Mouse (Mus musculus): ENCODE results near the gene Srek1. TPM values are rescaled to one million over a fixed set of nuclear protein-coding genes. Genes with fewer than 3 reads are reported as not detected.

The Srek1 gene
- polyA plus RNA-seq, 1 experiment from 2014 or later, result 22.3 TPM

DNA sequence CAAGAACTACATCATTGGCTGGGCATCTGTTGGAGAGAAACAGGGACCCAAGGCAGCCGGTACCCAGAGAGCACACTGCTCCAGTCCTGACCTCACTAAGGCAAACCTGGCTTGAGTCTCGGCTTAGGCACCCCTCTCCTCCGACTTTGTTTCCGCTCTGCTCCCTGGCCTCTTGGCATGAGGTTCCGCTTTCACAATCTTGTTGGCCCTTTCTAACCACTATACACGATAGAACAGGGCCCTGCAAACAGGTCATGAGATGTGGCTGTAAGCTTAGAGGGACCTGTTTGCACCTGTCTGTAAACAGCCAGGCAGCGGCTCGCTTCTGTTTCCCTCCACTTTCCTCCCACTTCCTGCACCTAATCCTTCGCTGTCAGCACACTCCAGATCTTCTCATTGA, 76.4 kb downstream of the Srek1 start:
- Histone ChIP-seq H3K36me3 (ENCODE audit: inconsistent target) (no peaks in the 10 kb centered on the region), H3K4me3 (ENCODE audit: inconsistent target) (no peak overlapping the region), H3K27ac (no peak overlapping the region), H3K79me2 (ENCODE audit: inconsistent target) (no peaks in the 10 kb centered on the region)
- 41% methylated on average over 9 of the region's 9 CpGs for WGBS (ENCODE audit: missing documents)

DNA sequence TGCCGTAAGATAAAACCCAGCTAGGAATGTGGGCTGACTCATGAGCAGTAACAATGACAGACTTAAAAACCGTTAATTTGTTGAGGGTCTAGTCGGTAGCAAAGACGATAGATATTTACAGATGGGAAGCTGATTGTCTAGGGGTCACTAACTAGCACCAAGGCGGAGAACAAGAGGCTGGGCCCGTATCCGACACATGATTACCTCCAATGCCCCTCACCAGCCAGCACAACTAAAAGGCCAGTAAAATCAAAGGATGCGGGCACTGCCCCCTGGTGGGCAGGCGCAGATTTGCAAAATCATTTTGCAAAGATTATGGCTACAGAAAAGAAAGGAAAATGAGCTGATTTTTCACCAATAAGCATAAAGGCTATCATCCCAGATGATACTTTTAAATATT, 78.2 kb downstream of the Srek1 start:
- no peak overlapping the region for H3K4me3 ChIP-seq (ENCODE audit: inconsistent target)
- no peaks in the 10 kb centered on the region for H3K79me2 ChIP-seq (ENCODE audit: inconsistent target)
- no peak overlapping the region for H3K27ac ChIP-seq
- no peaks in the 10 kb centered on the region for H3K36me3 ChIP-seq (ENCODE audit: inconsistent target)
- 74% methylated on average over 9 of the region's 9 CpGs for WGBS (ENCODE audit: missing documents)

DNA sequence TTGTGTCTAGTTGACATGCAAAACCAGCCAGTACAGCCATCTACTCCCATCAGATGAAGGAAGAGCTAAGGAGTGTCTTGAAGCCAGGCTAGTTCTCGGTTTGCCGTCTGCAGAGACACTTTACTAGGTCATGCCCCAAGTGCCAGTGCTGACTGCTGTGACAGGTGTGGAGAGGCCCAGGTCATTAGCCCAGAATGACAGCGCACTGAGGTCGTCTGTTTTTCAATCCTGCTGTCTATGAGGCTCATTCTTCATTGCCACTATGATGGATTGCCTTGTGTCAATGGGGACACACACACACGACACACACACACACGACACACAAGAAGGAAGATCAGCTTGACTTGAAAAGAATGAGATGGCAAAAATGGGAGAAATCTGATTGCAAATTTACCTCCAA, 79.0 kb downstream of the Srek1 start:
- Histone ChIP-seq H3K36me3 (ENCODE audit: inconsistent target) (no peaks in the 10 kb centered on the region), H3K4me3 (ENCODE audit: inconsistent target) (no peak overlapping the region), H3K79me2 (ENCODE audit: inconsistent target) (no peaks in the 10 kb centered on the region), H3K27ac (no peak overlapping the region)
- WGBS (ENCODE audit: missing documents), result 91% methylated on average over 6 of the region's 6 CpGs

Other genes starting within 250 kb of the Srek1 start
- 72.4 to 82.3 TPM (median 80.6 TPM) in 3 replicates for gene Erbin, start 145.9 kb upstream of the Srek1 start, polyA plus RNA-seq (2018)

Data from macrophage (primary cell).